Mouse (Mus musculus) ES-E14 (cell line): Measurements from ENCODE around the gene Slc17a5. TPM values are rescaled to one million over a fixed set of nuclear protein-coding genes. Genes with fewer than 3 reads are reported as not detected.

Experiments used
- DNase-seq: peaks from one replicate; pipeline ENCODE4 v3.0.0-alpha.2; 2013; ENCODE audit warnings: low read depth, low spot score
- H3K27ac ChIP-seq: 2 replicates; pipeline ENCODE4 v1.5.1; 2012; ENCODE audit warnings: low read depth, mild to moderate bottlenecking, low read length, moderate library complexity, mixed read lengths; ENCODE audit not compliant: poor library complexity, insufficient read depth, severe bottlenecking
- H3K36me3 ChIP-seq: 2 replicates; pipeline ENCODE4 v1.6.1; 2012; ENCODE audit warnings: mild to moderate bottlenecking, low read length, moderate library complexity, mixed read lengths; ENCODE audit not compliant: control insufficient read depth, poor library complexity, insufficient read depth, severe bottlenecking
- H3K4me1 ChIP-seq, 2 experiments: fragments of 150-350 bp in 1 of 2; sonication (generic) in 1 of 2; 2 replicates each; pipeline ENCODE4 v1.6.1; 2012; ENCODE audit warnings: low read length in 2 of 2, mild to moderate bottlenecking in 1 of 2, mixed read lengths in 1 of 2; ENCODE audit not compliant: control insufficient read depth in 2 of 2, insufficient read depth in 2 of 2, poor library complexity in 1 of 2
- H3K4me3 ChIP-seq, 2 experiments: fragments of 150-350 bp in 1 of 2; sonication (generic) in 1 of 2; 2 replicates each; pipeline ENCODE4 v1.5.1; 2012; ENCODE audit warnings: low read length in 2 of 2, low read depth in 1 of 2, mild to moderate bottlenecking in 1 of 2, mixed read lengths in 1 of 2; ENCODE audit not compliant: insufficient read depth in 1 of 2, poor library complexity in 1 of 2, severe bottlenecking in 1 of 2
- H3K9ac ChIP-seq: 2 replicates; pipeline ENCODE4 v1.6.1; 2012; ENCODE audit warnings: low read depth, mild to moderate bottlenecking, low read length, mixed read lengths; ENCODE audit not compliant: poor library complexity, insufficient read depth, severe bottlenecking
- H3K9me3 ChIP-seq: fragments of 150-350 bp; sonication (generic); 2 replicates; pipeline ENCODE4 v1.6.1; 2012; ENCODE audit warnings: low read depth, mild to moderate bottlenecking, low read length; ENCODE audit not compliant: control insufficient read depth, insufficient read depth
- CHD2 ChIP-seq: IDR thresholded peaks from 2 replicates; pipeline ENCODE4 v1.6.1; 2014; ENCODE audit warnings: mild to moderate bottlenecking, low read depth, low read length, inconsistent platforms
- HCFC1 ChIP-seq: IDR thresholded peaks from 2 replicates; pipeline ENCODE4 v1.6.1; 2012; ENCODE audit warnings: low read length, inconsistent platforms, borderline replicate concordance; ENCODE audit not compliant: insufficient read depth
- MAFK ChIP-seq: IDR thresholded peaks from 2 replicates; pipeline ENCODE4 v1.6.1; 2014; ENCODE audit warnings: mild to moderate bottlenecking, low read depth, low read length, inconsistent platforms; ENCODE audit not compliant: insufficient read depth
- ZC3H11A ChIP-seq: IDR thresholded peaks from 2 replicates; pipeline ENCODE4 v1.6.1; 2012; ENCODE audit warnings: low read depth, mild to moderate bottlenecking, inconsistent platforms, low read length, borderline replicate concordance
- ZNF384 ChIP-seq: IDR thresholded peaks from 2 replicates; pipeline ENCODE4 v1.6.1; 2012; ENCODE audit warnings: low read depth, low read length, inconsistent platforms
- in situ Hi-C, 2 experiments: fragments of 600-800 bp; cut with MboI; formaldehyde crosslinking; loops; one replicate each; pipeline ENCODE4 v1.15.1; 2025; ENCODE audit warnings: low sequenced_read_pairs in 2 of 2, inconsistent platforms in 1 of 2; ENCODE audit not compliant: unreplicated experiment in 2 of 2
- total RNA-seq: library from RNA; depleted of rRNA; stranded (reverse); fragments of 300-350 nt; gene quantifications from 2 replicates; pipeline ENCODE4 v1.2.3, GENCODE M21; 2012

Slc17a5 gene
- total RNA-seq, 1 experiment, result 7.6 TPM

DNA sequence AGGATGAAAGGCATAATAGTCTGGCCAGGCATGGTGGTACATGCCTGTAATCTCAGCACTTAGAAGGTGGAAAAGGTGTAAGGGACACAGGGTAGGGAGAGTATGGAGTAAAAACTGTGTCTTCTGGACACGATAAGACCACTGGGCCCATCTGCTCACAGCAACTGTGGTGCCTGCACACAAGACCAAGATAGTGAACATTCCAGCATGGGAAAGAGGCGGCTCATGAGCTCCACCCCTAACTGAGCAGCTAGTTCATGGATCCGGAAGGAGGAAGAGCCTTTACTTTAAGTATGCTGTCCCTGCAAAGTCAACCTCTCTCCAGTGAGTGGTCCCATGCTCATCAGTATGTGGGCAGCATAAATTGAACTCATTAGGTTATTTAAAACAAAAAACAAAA lies 83.2 kb downstream of the Slc17a5 start:
- Histone ChIP-seq H3K9ac (peak overlapping the region; percentile 89; the same call in 1 of the 2 replicates), H3K4me3 (peak overlapping the region in 1 of 2 experiments; percentile 62; a peak in 2 of 4 replicates), H3K36me3 (peaks cover 2% of the 10 kb centered on the region), H3K27ac (peak overlapping the region; percentile 100; the same call in 1 of the 2 replicates), H3K9me3 (no peaks in the 10 kb centered on the region), H3K4me1 (peaks cover 8 to 15% of the 10 kb centered on the region in 2 experiments; a peak in 3 of 4 replicates)
- TF ChIP-seq HCFC1 (no peak), ZC3H11A (no peak), CHD2 (no peak), MAFK (no peak), ZNF384 (no peak)
- in situ Hi-C loops, result no loop called here
- DNase-seq, result no peak

DNA sequence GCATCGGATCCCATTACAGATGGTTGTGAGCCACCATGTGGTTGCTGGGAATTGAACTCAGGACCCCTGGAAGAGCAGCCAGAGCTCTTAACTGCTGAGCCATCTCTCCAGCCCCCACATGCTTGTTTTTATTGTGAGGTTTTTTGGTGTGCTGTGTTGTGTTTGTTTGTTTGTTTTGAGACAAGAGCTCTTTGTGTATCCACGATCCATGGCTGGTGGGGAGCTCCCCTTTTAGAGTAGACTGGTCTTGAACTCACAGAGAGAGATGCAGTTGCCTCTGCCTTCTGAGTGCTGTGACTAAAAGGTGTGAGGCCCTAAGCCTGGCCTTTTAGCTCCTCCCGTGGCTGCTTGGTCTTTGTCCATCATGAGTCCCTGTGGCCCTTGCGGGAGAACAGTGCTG lies 83.7 kb downstream of the Slc17a5 start:
- Histone ChIP-seq H3K9me3 (no peaks in the 10 kb centered on the region), H3K9ac (peak overlapping the region; percentile 89), H3K4me3 (peak overlapping the region in 1 of 2 experiments; percentile 62; a peak in 2 of 4 replicates), H3K27ac (peak overlapping the region; percentile 100), H3K4me1 (peaks cover 8 to 15% of the 10 kb centered on the region in 2 experiments; a peak in 3 of 4 replicates), H3K36me3 (peaks cover 2% of the 10 kb centered on the region)
- in situ Hi-C loops, result no loop called here
- no peak for DNase-seq
- TF ChIP-seq CHD2 (no peak), ZC3H11A (no peak), MAFK (no peak), ZNF384 (no peak)

DNA sequence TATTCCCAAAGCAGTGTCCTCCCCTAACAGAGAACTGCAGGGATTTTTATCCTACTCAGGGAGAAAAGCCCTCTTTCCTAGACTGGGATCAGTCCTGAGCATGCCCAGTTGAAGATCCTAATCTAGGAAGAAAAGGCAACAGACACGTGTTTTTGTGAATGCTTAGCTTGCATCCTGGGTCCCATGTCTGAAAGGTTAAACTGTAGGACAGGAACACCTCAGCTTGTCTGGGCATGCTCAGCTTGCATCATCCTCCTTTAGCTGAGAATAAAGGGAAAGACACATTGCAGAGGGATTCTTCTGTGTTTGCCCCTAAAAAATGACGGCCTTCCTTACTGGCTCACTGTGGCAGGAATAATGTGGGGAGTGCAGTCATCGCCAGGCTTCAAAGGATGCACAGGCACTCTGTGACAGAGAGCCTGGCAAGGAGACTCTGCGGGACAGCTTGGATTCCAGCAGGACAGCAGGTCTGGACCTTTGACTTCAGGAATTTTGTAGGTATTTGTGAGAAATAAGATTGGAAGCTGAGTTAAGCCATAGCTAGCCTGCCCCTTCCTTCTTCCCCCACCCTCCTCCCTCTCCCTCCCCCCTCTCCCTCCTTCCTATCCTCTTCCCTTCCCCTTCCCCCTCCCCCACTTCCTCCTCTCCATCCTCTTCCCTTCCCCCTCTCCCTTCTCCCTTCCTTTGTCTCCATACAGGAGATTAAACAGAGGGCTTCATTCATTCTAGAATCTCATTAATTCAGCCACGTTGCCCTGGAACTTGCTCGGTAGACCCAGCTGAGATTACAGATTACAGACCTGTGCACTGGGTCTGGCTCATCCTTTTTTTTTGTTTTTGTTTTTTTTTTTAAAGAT lies 84.4 kb downstream of the Slc17a5 start:
- peaks cover 2% of the 10 kb centered on the region for H3K36me3 ChIP-seq
- in situ Hi-C loops, result no loop called here
- peaks cover 8 to 18% of the 10 kb centered on the region in 2 experiments; a peak in 3 of 4 replicates for H3K4me1 ChIP-seq
- no peak for TF ChIP-seq HCFC1
- no peak for TF ChIP-seq ZC3H11A
- TF ChIP-seq MAFK, result peak; percentile 91
- TF ChIP-seq CHD2, result peak; percentile 51; the same call in 1 of the 2 replicates
- no peak for TF ChIP-seq ZNF384
- H3K27ac ChIP-seq, result peak overlapping the region; percentile 100
- peak overlapping the region; percentile 11 to 62 for H3K4me3 ChIP-seq
- no peaks in the 10 kb centered on the region for H3K9me3 ChIP-seq
- DNase-seq, result no peak
- H3K9ac ChIP-seq, result peak overlapping the region; percentile 95

DNA sequence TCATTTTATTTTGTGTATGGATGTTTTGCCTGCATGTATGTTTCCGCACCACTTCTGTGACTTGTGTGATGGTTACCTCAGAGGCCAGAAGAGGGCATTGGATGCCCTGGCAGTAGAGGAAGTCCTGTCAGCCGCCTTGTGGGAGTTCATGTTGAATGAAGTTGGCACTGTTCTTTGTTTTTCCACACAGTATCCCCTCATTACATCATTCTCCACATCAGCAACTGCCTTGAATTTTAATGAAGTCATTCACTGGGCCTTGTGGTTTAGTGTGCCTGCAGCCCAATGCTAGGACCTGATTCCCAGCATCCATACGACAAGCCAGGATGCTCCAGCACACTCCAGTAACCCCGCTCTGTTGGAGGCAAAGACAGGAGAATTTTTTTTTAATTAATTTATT lies 86.6 kb downstream of the Slc17a5 start:
- Histone ChIP-seq H3K27ac (no peak overlapping the region), H3K4me3 (no peak overlapping the region), H3K9me3 (no peaks in the 10 kb centered on the region), H3K36me3 (no peaks in the 10 kb centered on the region; the same call in 1 of the 2 replicates), H3K4me1 (peaks cover 6 to 12% of the 10 kb centered on the region in 2 experiments; a peak in 3 of 4 replicates), H3K9ac (no peak overlapping the region)
- TF ChIP-seq ZC3H11A, result no peak
- no peak for TF ChIP-seq ZNF384
- no peak for TF ChIP-seq CHD2
- no peak for TF ChIP-seq HCFC1
- TF ChIP-seq MAFK, result no peak
- in situ Hi-C loops, result no loop called here
- no peak for DNase-seq
